Mouse (Mus musculus): ENCODE data around the gene Cd3e. TPM values are rescaled to one million over a fixed set of nuclear protein-coding genes. Genes with fewer than 3 reads are reported as not detected.

Gene Cd3e
- polyA plus RNA-seq, 1 experiment from 2014 or later, result not detected

DNA sequence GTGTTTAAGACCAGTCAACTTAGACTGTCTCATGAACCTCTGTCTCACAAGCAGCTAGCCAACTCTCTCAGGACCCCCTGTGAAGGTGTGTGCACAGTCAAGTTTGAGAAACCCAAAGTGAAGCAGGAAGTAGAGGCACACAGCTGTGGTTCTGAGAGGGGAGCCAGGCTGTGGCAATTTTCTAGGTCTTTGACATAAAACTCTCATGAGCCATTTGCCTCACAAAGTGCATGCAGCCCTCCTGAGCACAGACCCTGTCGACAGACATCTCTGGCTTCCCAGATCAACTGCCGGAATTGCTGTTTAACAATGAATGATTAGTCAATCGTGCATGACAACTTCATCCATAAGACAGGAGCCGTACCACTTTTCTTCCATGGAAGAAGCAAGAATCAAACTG is 1.1 kb downstream of the Cd3e start:
- DNase-seq (ENCODE audit: low spot score), result no peak
- H3K4me3 ChIP-seq, result no peak overlapping the region
- no peaks in the 10 kb centered on the region for H3K36me3 ChIP-seq
- no peak overlapping the region for H3K27ac ChIP-seq (replicated peaks)
- H3K4me1 ChIP-seq, result no peaks in the 10 kb centered on the region
- H3K9me3 ChIP-seq (replicated peaks), result no peaks in the 10 kb centered on the region
- 71% methylated on average over 4 of the region's 4 CpGs for WGBS
- no peaks in the 10 kb centered on the region for H3K27me3 ChIP-seq (ENCODE audit: low read depth, poor library complexity, severe bottlenecking)

GRCm38 (mm10) chr9:45007404-45007803 is 2.0 kb downstream of the Cd3e start:
- WGBS, result 82% methylated on average over 12 of the region's 12 CpGs
- H3K9me3 ChIP-seq (replicated peaks), result no peaks in the 10 kb centered on the region
- no peaks in the 10 kb centered on the region for H3K36me3 ChIP-seq
- no peak for DNase-seq (ENCODE audit: low spot score)
- H3K4me3 ChIP-seq, result no peak overlapping the region
- H3K4me1 ChIP-seq, result no peaks in the 10 kb centered on the region
- H3K27ac ChIP-seq (replicated peaks), result no peak overlapping the region
- H3K27me3 ChIP-seq (ENCODE audit: low read depth, poor library complexity, severe bottlenecking), result no peaks in the 10 kb centered on the region

- WGBS, result 76% methylated on average over 3 of the region's 3 CpGs
- Histone ChIP-seq H3K4me3 (no peak overlapping the region), H3K27ac (replicated peaks) (no peak overlapping the region), H3K4me1 (peaks cover 3% of the 10 kb centered on the region; the same call in 1 of the 2 replicates), H3K27me3 (ENCODE audit: low read depth, poor library complexity, severe bottlenecking) (no peaks in the 10 kb centered on the region), H3K36me3 (no peaks in the 10 kb centered on the region), H3K9me3 (replicated peaks) (no peaks in the 10 kb centered on the region; the same call in 1 of the 2 replicates)
- no peak for DNase-seq (ENCODE audit: low spot score)
These were observed 9.2 kb downstream of the Cd3e start for GRCm38 (mm10) chr9:45000249-45000648.

GRCm38 (mm10) chr9:44999776-45000175 is 9.7 kb downstream of the Cd3e start:
- Histone ChIP-seq H3K4me1 (peaks cover 3% of the 10 kb centered on the region; the same call in 1 of the 2 replicates), H3K27ac (replicated peaks) (no peak overlapping the region), H3K36me3 (no peaks in the 10 kb centered on the region), H3K9me3 (replicated peaks) (no peaks in the 10 kb centered on the region; the same call in 1 of the 2 replicates), H3K27me3 (ENCODE audit: low read depth, poor library complexity, severe bottlenecking) (no peaks in the 10 kb centered on the region), H3K4me3 (no peak overlapping the region)
- DNase-seq (ENCODE audit: low spot score), result no peak
- 80% methylated on average over 5 of the region's 5 CpGs for WGBS

- no peak overlapping the region for H3K4me3 ChIP-seq
- peaks cover 3% of the 10 kb centered on the region; the same call in 1 of the 2 replicates for H3K4me1 ChIP-seq
- H3K27ac ChIP-seq (replicated peaks), result no peak overlapping the region
- H3K27me3 ChIP-seq (ENCODE audit: low read depth, poor library complexity, severe bottlenecking), result no peaks in the 10 kb centered on the region
- no peaks in the 10 kb centered on the region; the same call in 1 of the 2 replicates for H3K9me3 ChIP-seq (replicated peaks)
- 65% methylated on average over 6 of the region's 6 CpGs for WGBS
- no peak for DNase-seq (ENCODE audit: low spot score)
- no peaks in the 10 kb centered on the region for H3K36me3 ChIP-seq
These were observed 10.3 kb downstream of the Cd3e start for GRCm38 (mm10) chr9:44999171-44999570.

DNA sequence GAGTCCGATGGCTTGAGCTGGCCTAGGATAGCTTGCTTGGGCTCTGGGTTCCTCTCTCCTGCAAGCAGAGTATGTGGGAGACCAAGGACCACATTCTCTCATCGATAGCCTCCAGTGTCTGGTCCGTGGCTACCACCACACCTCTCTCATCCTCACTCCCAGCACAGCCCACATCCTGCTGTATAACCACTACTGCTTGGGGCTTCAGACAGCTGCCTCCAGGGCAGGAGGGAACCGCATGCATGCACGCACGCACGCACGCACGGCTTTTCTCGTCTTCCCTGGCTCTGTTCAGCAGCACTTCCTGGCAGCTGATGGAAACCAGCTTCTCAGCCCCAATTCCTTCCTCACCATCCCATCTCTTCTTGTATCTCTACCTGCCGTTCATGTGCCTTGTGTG is 11.3 kb downstream of the Cd3e start:
- H3K27ac ChIP-seq (replicated peaks), result no peak overlapping the region
- DNase-seq (ENCODE audit: low spot score), result no peak
- WGBS, result 75% methylated on average over 11 of the region's 11 CpGs
- H3K4me3 ChIP-seq, result no peak overlapping the region
- no peaks in the 10 kb centered on the region; the same call in 1 of the 2 replicates for H3K9me3 ChIP-seq (replicated peaks)
- H3K27me3 ChIP-seq (ENCODE audit: low read depth, poor library complexity, severe bottlenecking), result no peaks in the 10 kb centered on the region
- peaks cover 3% of the 10 kb centered on the region; the same call in 1 of the 2 replicates for H3K4me1 ChIP-seq
- no peaks in the 10 kb centered on the region for H3K36me3 ChIP-seq

DNA sequence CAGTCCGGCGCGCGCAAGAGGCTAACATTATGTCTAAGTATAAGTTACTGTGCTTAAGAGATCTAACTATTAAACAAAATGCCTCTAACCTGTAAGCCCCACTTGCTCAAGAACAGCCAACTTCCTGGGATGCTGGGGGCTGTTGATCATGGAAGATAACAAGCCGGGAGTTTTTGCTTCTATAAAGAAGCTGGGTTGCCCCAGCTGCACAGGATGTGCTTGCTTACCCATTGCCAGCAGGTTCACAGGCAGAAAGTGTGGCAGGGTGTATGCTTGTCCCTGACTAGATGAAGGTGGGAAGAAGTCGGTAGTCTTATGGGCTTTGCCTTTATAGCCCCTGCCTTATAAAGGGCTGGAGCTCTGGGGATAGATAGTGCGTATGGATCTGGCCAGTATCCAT is 12.8 kb downstream of the Cd3e start:
- H3K9me3 ChIP-seq (replicated peaks), result no peaks in the 10 kb centered on the region; the same call in 1 of the 2 replicates
- no peak overlapping the region for H3K27ac ChIP-seq (replicated peaks)
- no peak overlapping the region for H3K4me3 ChIP-seq
- H3K36me3 ChIP-seq, result no peaks in the 10 kb centered on the region
- peaks cover 3% of the 10 kb centered on the region; the same call in 1 of the 2 replicates for H3K4me1 ChIP-seq
- H3K27me3 ChIP-seq (ENCODE audit: low read depth, poor library complexity, severe bottlenecking), result no peaks in the 10 kb centered on the region
- 94% methylated on average over 7 of the region's 7 CpGs for WGBS
- DNase-seq (ENCODE audit: low spot score), result no peak

DNA sequence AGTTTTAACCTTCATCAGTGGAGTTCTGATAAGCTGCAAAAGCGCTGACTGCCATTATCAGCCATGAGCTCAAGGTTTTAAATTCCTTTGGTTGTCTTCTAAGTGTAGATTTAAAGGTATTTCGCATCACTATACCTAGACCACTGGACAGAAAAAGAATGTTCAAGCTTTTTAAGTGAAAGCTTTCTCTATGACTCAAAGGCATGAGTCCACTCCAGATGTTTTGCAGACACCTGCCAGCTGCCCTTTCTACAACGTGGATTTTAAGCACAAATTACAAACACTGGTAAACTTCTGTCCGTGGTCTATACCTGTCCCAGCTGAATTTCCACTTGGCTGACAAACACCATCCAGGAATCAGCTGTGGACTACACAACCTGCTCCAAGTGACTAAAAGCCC is 14.5 kb downstream of the Cd3e start:
- H3K27me3 ChIP-seq (ENCODE audit: low read depth, poor library complexity, severe bottlenecking), result no peaks in the 10 kb centered on the region
- WGBS, result 80% methylated on average over 4 of the region's 4 CpGs
- no peaks in the 10 kb centered on the region for H3K4me1 ChIP-seq

DNA sequence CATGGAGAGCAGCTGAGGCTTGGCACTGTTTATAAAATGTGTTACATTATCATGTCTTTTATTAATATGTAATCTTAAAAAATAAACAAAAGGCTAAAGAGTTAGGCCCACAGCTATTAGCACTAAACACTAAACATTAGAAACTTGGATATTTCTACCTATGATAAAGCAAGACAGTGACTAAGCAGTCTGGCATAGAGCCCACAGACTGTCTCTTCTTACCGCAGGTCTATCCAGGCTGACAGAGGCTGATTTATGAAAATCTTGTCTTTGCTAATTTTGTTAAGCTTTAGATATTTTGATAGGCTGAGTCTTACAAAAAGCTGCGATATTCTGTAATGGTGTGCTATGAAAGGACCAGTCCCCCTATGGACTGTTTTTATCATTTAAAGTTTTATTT is 16.2 kb downstream of the Cd3e start:
- Histone ChIP-seq H3K9me3 (replicated peaks) (no peaks in the 10 kb centered on the region; the same call in 1 of the 2 replicates), H3K27ac (replicated peaks) (no peak overlapping the region), H3K36me3 (no peaks in the 10 kb centered on the region), H3K4me3 (no peak overlapping the region), H3K4me1 (no peaks in the 10 kb centered on the region), H3K27me3 (ENCODE audit: low read depth, poor library complexity, severe bottlenecking) (no peaks in the 10 kb centered on the region)
- WGBS, result 93% methylated on average over 2 of the region's 2 CpGs
- no peak for DNase-seq (ENCODE audit: low spot score)

More for the DNA sequence above, 14.5 kb downstream of the Cd3e start:
- H3K4me3 ChIP-seq, result no peak overlapping the region
- H3K36me3 ChIP-seq, result no peaks in the 10 kb centered on the region
- no peaks in the 10 kb centered on the region; the same call in 1 of the 2 replicates for H3K9me3 ChIP-seq (replicated peaks)
- DNase-seq (ENCODE audit: low spot score), result no peak
- H3K27ac ChIP-seq (replicated peaks), result no peak overlapping the region

DNA sequence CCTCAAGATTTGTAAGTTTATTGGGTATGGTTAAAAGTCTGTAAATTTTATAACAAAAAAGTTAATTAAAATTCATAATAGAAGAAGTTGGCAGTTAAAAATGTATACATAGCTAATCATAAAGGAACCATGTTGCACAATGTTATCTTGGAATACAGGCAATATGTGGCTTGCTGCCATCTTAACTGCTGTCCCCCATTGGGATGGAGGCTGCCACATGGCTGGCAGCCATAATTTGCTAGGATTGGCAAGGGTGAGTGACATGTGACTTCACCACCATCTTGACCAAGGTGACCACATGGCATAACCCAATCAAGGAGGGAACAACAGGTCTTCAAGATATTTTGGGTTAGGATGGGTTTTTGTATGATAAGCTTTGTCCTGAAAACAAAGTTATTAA is 17.2 kb downstream of the Cd3e start:
- no peak overlapping the region for H3K4me3 ChIP-seq
- no peak for DNase-seq (ENCODE audit: low spot score)

DNA sequence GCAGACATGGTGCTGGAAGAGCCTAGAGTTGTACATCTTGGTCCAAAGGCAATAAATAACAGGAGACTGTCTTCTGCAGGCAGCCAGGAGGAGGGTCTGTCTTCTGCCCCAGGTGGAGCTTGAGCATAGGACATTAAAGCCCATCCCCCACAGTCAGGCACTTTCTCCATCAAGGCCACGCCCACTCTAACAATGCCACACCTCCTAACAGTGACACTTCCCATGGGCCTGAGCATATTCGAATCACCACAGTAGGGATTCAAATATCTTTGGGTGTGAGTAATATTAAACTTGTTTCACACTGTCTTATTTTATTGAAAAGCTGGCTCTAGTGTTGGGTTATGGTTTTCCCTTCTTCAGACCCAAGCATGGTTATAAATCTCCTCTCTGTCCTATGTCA is 17.6 kb downstream of the Cd3e start:
- no peaks in the 10 kb centered on the region for H3K27me3 ChIP-seq (ENCODE audit: low read depth, poor library complexity, severe bottlenecking)
- no peaks in the 10 kb centered on the region for H3K36me3 ChIP-seq
- WGBS, result 73% methylated on average over 2 of the region's 2 CpGs
- DNase-seq (ENCODE audit: low spot score), result no peak
- H3K4me3 ChIP-seq, result no peak overlapping the region
- H3K9me3 ChIP-seq (replicated peaks), result no peaks in the 10 kb centered on the region; the same call in 1 of the 2 replicates
- no peaks in the 10 kb centered on the region for H3K4me1 ChIP-seq
- no peak overlapping the region for H3K27ac ChIP-seq (replicated peaks)

More for the DNA sequence above, 17.2 kb downstream of the Cd3e start:
- no peaks in the 10 kb centered on the region for H3K36me3 ChIP-seq
- H3K4me1 ChIP-seq, result no peaks in the 10 kb centered on the region
- no peaks in the 10 kb centered on the region for H3K27me3 ChIP-seq (ENCODE audit: low read depth, poor library complexity, severe bottlenecking)
- H3K9me3 ChIP-seq (replicated peaks), result no peaks in the 10 kb centered on the region; the same call in 1 of the 2 replicates
- H3K27ac ChIP-seq (replicated peaks), result no peak overlapping the region

DNA sequence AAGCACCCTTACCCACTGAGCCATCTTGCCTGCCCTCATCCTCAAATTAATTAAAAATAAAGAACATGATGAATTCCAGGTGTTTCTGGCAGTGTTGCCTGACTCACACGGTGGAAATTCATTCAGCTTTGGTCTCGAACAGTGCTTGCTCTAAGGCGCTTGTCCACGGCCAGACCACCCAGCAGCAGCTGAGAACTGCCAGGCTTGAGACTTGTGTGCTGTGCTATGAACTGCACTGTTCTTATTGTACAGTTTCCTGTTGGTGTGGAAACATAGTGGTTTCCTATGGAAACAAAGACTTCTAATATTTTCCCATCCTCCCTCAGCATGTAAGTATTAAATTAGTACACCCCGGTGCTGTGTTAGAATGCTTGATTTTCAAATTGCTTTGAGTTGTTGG is 22.5 kb downstream of the Cd3e start:
- H3K4me3 ChIP-seq, result no peak overlapping the region
- H3K27me3 ChIP-seq (ENCODE audit: low read depth, poor library complexity, severe bottlenecking), result 0 out of 2 replicates have a peak, but pooled peaks cover 5% of the 10 kb centered on the region
- no peaks in the 10 kb centered on the region for H3K36me3 ChIP-seq
- H3K4me1 ChIP-seq, result peaks cover 8% of the 10 kb centered on the region
- no peak overlapping the region for H3K27ac ChIP-seq (replicated peaks)
- no peak for DNase-seq (ENCODE audit: low spot score)
- H3K9me3 ChIP-seq (replicated peaks), result no peaks in the 10 kb centered on the region
- 85% methylated on average over 5 of the region's 5 CpGs for WGBS

DNA sequence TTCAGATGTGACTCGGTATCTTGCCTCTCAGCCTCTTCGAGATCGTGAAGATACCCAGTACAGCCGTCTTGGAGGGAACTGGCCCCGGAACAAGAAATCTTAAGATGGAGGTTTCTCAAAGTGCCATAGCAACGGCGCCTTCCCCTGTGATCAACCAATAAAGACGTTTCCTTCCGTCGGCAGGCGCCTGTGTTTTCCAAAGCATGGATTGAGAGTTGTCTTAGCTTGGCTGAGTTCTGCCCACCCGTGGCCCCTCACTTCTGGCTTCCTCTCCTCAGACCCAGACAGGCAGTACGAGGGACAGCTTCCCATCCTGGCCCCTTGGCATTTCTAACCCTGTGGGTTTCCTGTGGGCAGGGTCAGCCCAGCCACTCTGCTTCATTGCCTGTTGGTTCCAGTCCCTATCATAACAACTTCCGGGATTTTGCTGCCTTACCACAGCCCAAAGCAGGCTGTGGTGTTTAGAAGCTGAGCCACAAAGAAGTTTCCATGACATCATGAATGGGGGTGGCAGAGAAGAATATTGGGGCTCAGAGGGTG is 23.1 kb downstream of the Cd3e start:
- Histone ChIP-seq H3K36me3 (no peaks in the 10 kb centered on the region), H3K27me3 (ENCODE audit: low read depth, poor library complexity, severe bottlenecking) (0 out of 2 replicates have a peak, but pooled peaks cover 5% of the 10 kb centered on the region), H3K27ac (replicated peaks) (no peak overlapping the region), H3K9me3 (replicated peaks) (no peaks in the 10 kb centered on the region), H3K4me1 (peaks cover 8% of the 10 kb centered on the region), H3K4me3 (no peak overlapping the region)
- no peak for DNase-seq (ENCODE audit: low spot score)
- WGBS, result 65% methylated on average over 14 of the region's 14 CpGs
